Mouse (Mus musculus) liver, embryonic 14.5 days (tissue): ENCODE results near the gene Efna5. TPM values are rescaled to one million over a fixed set of nuclear protein-coding genes. Genes with fewer than 3 reads are reported as not detected.

Source experiments
- ATAC-seq: fragments of 200-750 bp; cut with Nextera tagmentation; 2 replicates; pipeline ENCODE4 v1.8.0; 2017; ENCODE audit warnings: moderate number of reproducible peaks, mild to moderate bottlenecking, moderate library complexity; ENCODE audit not compliant: insufficient read depth
- DNase-seq, 3 experiments: peaks; one replicate each; pipeline ENCODE4 v3.0.0-alpha.2; 2012 to 2013; ENCODE audit warnings: low read depth in 3 of 3, low spot score in 3 of 3
- H3K27ac ChIP-seq: fragments of 300-500 bp; sonication (generic); 2 replicates; pipeline ENCODE4 v1.5.1; 2014; ENCODE audit warnings: moderate library complexity, mild to moderate bottlenecking, control low read depth, inconsistent platforms
- H3K27me3 ChIP-seq: fragments of 300-500 bp; sonication (generic); 2 replicates; pipeline ENCODE4 v1.6.1; 2014; ENCODE audit warnings: mild to moderate bottlenecking, low read length, moderate library complexity; ENCODE audit not compliant: control insufficient read depth, insufficient read depth
- H3K36me3 ChIP-seq: fragments of 300-500 bp; sonication (generic); replicated peaks from 2 replicates; pipeline ENCODE4 v1.6.1; 2014; ENCODE audit warnings: low read depth; ENCODE audit not compliant: control insufficient read depth, insufficient read depth
- H3K4me1 ChIP-seq, 2 experiments: fragments of 200-500 bp in 1 of 2; fragments of 300-500 bp in 1 of 2; sonication (generic) in 1 of 2; replicated peaks; 2 replicates each; pipeline ENCODE4 v1.6.1; 2012 to 2014; ENCODE audit warnings: antibody characterized with exemption in 1 of 2, inconsistent platforms in 1 of 2, low read length in 1 of 2; ENCODE audit not compliant: control insufficient read depth in 2 of 2, insufficient read depth in 2 of 2
- H3K4me2 ChIP-seq: fragments of 300-500 bp; sonication (generic); 2 replicates; pipeline ENCODE4 v1.6.1; 2014; ENCODE audit warnings: low read depth, mild to moderate bottlenecking, control low read depth, moderate library complexity
- H3K4me3 ChIP-seq, 2 experiments: fragments of 200-500 bp in 1 of 2; fragments of 300-500 bp in 1 of 2; sonication (generic) in 1 of 2; 2 replicates each; pipeline ENCODE4 v1.5.1; 2012 to 2014; ENCODE audit warnings: low read depth in 2 of 2, low read length in 2 of 2, mild to moderate bottlenecking in 2 of 2, control low read depth in 1 of 2, inconsistent platforms in 1 of 2, moderate library complexity in 1 of 2; ENCODE audit not compliant: insufficient read depth in 1 of 2
- H3K9ac ChIP-seq: fragments of 300-500 bp; sonication (generic); replicated peaks from 2 replicates; pipeline ENCODE4 v1.6.1; 2014; ENCODE audit warnings: mild to moderate bottlenecking, control low read depth, moderate library complexity
- H3K9me3 ChIP-seq: fragments of 300-500 bp; sonication (generic); 2 replicates; pipeline ENCODE4 v1.6.1; 2016; ENCODE audit warnings: low read length, mixed read lengths; ENCODE audit not compliant: control insufficient read depth
- CTCF ChIP-seq: IDR thresholded peaks from 2 replicates; pipeline ENCODE4 v1.5.1; 2016; ENCODE audit warnings: antibody characterized with exemption, low read depth, control low read depth
- EP300 ChIP-seq: IDR thresholded peaks from 2 replicates; pipeline ENCODE4 v1.6.1; 2016; ENCODE audit warnings: antibody characterized with exemption, low read depth
- WGBS: fragments of 180-500 bp; shearing (Covaris S2); extraction: QIAGEN DNeasy Blood & Tissue Kit; methylation state at CpG from one replicate; pipeline ENCODE4 v1.1.7; 2014; ENCODE audit not compliant: insufficient replicate concordance; 5-methylcytosine and 5-hydroxymethylcytosine counted together
- polyA plus RNA-seq, 2 experiments: library from polyadenylated mRNA; depleted of rRNA in 1 of 2; stranded (reverse) in 1 of 2; unstranded in 1 of 2; fragments of >200 nt; fragmentation: Nextera tagmentation in 1 of 2; extraction: Ambion mirVana in 1 of 2; gene quantifications; 2 replicates each; pipeline versions ENCODE4 v1.2.1 to v1.2.3; 2012 to 2014

The Efna5 gene
- polyA plus RNA-seq, 2 experiments = 0.40 to 1.6 TPM

- ATAC-seq = no peak
- no peaks in the 10 kb centered on the region for H3K27me3 ChIP-seq
- no peak overlapping the region for H3K27ac ChIP-seq
- H3K9me3 ChIP-seq = no peaks in the 10 kb centered on the region
- H3K4me3 ChIP-seq = no peak overlapping the region
- TF ChIP-seq EP300 = no peak
- no peak for TF ChIP-seq CTCF
- no peaks in the 10 kb centered on the region for H3K4me1 ChIP-seq
- DNase-seq = no peak
- H3K9ac ChIP-seq = no peak overlapping the region
- 65% methylated on average over 5 of the region's 5 CpGs for WGBS
- no peaks in the 10 kb centered on the region for H3K36me3 ChIP-seq
- no peak overlapping the region for H3K4me2 ChIP-seq
Observed at GRCm38 (mm10) chr17:62870446-62870845, 10.7 kb downstream of the Efna5 start.

DNA sequence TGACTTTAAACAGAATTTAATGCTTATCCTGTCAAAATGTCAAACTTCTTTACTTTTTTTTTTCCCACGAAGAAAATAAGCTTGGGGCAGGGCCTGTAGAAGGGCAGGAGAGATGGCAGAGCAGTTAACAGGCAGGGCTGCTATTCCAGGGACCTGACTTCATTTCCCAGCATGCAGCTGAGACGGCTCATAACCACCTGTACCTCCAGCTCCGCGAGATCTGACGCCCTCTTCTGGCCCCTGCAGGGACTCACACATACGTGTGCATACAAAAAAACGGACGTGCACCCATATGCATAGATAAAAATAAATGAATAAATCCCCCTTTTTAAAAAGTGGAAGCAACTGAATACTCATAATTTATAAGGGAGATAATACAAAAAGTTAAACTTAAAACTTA, 16.2 kb downstream of the Efna5 start:
- no peak for TF ChIP-seq CTCF
- no peak for TF ChIP-seq EP300
- 71% methylated on average over 8 of the region's 8 CpGs for WGBS
- no peaks in the 10 kb centered on the region for H3K36me3 ChIP-seq
- no peaks in the 10 kb centered on the region for H3K4me1 ChIP-seq
- H3K4me3 ChIP-seq = no peak overlapping the region
- no peaks in the 10 kb centered on the region for H3K27me3 ChIP-seq
- H3K9ac ChIP-seq = no peak overlapping the region
- H3K4me2 ChIP-seq = no peak overlapping the region
- H3K9me3 ChIP-seq = no peaks in the 10 kb centered on the region
- ATAC-seq (no peak), DNase-seq (no peak)
- H3K27ac ChIP-seq = no peak overlapping the region

- ATAC-seq = no peak
Observed at GRCm38 (mm10) chr17:62863004-62863403, 18.1 kb downstream of the Efna5 start.

DNA sequence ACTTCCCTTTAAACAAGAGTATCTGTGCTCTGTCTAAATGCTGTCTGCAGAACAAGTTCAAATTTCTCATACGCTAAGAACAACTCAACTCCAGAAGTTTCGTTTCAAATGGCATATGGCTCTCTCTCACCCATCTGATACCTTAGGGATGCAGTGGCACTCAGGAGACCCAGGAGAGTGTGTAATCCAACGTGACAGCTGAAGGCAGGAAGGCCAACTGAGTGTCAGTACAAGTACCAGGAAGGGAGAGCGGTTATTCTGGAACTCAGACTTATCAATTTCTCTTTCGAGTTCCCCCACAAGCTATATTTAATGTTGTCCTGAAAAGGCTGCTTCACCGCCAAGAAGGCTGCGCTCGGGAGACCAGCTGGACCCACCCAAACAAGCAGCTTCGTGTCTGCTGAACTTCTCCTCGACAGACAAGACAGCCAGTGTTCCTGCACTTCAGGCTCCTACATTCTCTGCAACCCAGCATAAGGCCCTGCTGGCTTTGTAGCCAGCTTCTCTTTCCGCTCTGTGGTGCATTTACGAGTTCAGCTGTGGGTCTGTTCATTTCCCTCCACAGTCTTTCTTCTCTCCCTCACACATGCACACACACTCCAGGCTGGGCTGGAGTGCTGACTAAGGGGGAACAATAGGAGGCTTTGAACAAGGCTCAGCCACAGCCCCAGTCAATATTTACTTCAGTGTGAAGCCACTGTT, 18.7 kb downstream of the Efna5 start:
- TF ChIP-seq CTCF (no peak), EP300 (no peak)
- H3K27me3 ChIP-seq = no peaks in the 10 kb centered on the region
- no peak overlapping the region for H3K9ac ChIP-seq
- WGBS = 28% methylated on average over 12 of the region's 12 CpGs
- no peak overlapping the region for H3K4me2 ChIP-seq
- no peaks in the 10 kb centered on the region for H3K4me1 ChIP-seq
- H3K4me3 ChIP-seq = no peak overlapping the region
- ATAC-seq (no peak), DNase-seq (no peak)
- no peak overlapping the region for H3K27ac ChIP-seq
- H3K36me3 ChIP-seq = no peaks in the 10 kb centered on the region
- no peaks in the 10 kb centered on the region for H3K9me3 ChIP-seq

More at GRCm38 (mm10) chr17:62863004-62863403, 18.1 kb downstream of the Efna5 start:
- Histone ChIP-seq H3K4me3 (no peak overlapping the region), H3K4me2 (no peak overlapping the region), H3K4me1 (no peaks in the 10 kb centered on the region), H3K27ac (no peak overlapping the region), H3K36me3 (no peaks in the 10 kb centered on the region), H3K9ac (no peak overlapping the region), H3K9me3 (no peaks in the 10 kb centered on the region), H3K27me3 (no peaks in the 10 kb centered on the region)
- no peak for TF ChIP-seq CTCF
- TF ChIP-seq EP300 = no peak
- WGBS = 50% methylated on average over 3 of the region's 3 CpGs
- no peak for DNase-seq

DNA sequence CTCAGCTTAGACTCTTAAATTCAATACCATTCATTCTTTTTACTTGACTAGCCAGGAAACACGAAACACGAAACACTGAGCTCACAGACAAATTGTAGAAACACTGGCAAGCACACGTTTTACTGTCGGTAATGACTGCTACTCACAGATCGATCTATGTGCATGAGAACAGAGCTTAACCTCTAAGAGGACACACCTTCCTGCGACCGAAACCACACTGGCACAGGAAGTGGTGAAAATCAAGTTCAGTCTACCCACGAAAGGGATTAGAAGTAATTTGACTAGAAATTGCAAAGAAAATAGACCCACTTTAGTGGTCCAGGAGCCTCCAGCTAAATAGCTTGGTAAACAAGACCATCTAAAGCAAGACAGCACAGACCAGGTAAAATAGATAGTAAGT, 23.8 kb downstream of the Efna5 start:
- H3K4me1 ChIP-seq = 0 out of 4 replicates have a peak, but pooled peaks cover 0 to 2% of the 10 kb centered on the region in 2 experiments
- ATAC-seq = no peak
- no peaks in the 10 kb centered on the region for H3K9me3 ChIP-seq
- H3K9ac ChIP-seq = no peak overlapping the region
- no peak for DNase-seq
- H3K27ac ChIP-seq = no peak overlapping the region
- WGBS = 17% methylated on average over 8 of the region's 8 CpGs
- no peaks in the 10 kb centered on the region for H3K27me3 ChIP-seq
- no peaks in the 10 kb centered on the region for H3K36me3 ChIP-seq
- TF ChIP-seq CTCF (no peak), EP300 (no peak)
- H3K4me3 ChIP-seq = no peak overlapping the region
- H3K4me2 ChIP-seq = no peak overlapping the region
